Mouse (Mus musculus) ovary, postnatal 10 days (tissue): ENCODE data around the gene Pde11a.

ENCODE experiments used
- DNase-seq: peaks from one replicate; pipeline ENCODE4 v3.0.0; 2022; ENCODE audit warnings: low spot score

Gene Pde11a

DNA sequence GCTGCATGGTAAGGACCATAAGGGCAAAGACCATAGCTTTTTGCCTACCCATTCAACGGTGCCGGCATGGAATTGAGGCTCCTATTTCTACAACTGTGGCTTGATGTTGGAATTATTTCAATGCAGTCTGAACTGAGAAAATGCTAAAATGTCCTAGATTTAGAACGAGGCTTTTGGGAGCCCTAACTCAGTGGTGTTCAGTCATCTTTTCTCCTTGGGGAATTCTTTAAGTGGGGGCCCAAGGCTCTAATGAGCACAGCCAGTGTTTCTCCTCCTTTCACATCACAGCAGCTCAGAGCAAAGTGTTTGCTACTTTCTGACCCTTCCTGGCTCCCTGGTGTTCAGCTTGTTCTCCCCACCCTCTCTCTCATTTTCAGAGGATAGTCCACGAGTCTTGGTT, 175.8 kb downstream of the Pde11a start:
- DNase-seq: no peak

DNA sequence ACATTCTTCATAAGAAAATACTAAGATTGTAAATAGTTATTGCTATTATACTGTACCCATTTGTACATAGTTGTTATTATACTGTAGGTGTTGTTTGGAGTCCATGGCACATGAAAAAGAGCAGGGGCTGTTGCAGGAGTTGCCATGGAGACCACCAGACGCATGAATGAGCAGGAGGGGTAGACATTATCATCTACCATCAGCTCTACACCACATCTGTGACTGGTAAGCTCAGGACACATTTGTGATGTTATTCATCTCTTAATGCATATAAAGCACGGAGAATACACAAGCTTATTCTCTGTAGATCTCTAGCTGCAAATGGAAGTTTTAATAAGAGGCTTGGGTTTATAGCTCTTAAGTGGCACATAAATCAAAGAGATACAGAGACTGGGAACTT, 179.6 kb downstream of the Pde11a start:
- no peak for DNase-seq

DNA sequence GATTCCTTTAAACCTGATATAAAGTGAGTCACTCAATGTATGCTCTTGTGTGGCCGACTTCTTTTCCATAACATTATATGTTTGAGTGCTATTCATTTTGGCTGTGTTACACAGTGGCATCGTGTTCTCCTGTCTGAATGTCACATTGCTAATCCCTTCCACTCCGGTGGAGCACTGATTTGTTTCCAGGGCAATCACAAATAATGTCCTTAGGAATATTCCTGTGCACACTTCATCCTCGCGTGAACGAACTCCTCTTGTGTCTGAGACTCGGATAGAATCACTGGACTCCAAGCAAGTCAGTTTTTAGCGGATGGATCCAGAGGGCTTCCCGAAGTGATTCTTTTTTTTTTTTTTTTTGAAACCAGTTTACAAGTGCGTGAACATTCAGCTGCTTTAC, 197.4 kb downstream of the Pde11a start:
- no peak for DNase-seq

DNA sequence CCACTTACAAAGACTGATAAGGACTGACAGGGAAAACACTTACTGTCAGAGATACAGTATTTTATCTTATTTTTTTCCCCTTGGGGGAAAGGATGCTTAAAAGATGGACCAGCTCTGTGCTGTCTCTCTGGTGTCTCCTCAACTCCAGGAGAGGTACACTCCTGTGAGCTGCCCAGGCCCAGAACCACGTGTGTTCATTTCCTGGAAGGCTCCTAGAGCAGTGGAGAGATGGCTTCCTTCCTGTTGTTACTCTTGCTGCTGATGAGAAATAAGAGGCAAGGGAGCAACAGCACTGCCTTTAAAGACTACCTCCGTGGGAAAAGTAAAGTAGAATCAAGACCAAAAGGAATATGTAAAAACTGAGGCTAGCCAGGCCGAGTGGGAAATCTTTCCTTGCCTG, 205.6 kb downstream of the Pde11a start:
- DNase-seq: no peak

DNA sequence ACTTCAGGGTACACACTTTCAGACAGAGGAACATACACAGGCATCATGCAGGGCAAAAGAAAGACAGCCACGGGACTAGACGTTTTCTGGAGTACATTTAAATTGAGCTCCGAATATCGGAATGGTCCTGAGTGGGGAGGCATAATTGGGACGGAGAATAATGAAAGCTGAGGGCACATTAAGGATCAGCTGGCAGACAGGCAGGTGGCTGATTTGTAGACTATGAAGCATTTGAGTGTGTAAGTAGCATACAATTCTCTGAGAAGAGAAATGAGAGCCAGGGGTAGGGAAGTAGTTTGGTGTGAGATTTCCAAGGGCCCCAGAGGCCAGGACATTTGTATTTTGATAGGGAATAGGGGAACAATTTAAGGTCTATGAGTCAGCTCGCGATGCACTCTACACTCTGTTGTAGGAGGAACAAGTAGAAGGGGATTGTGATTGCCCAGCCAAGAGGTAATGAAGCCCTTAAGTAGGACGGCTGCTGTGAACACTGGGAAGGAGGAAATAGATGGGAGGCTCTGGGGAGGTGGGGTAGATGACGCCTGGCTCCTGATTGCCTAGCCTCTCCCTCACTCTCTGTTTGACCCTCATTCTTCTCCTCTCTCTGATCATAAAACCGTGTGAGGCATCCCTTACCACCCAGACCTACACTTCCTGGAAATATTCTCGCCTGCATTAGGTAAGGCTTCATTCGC, 208.5 kb downstream of the Pde11a start:
- no peak for DNase-seq

DNA sequence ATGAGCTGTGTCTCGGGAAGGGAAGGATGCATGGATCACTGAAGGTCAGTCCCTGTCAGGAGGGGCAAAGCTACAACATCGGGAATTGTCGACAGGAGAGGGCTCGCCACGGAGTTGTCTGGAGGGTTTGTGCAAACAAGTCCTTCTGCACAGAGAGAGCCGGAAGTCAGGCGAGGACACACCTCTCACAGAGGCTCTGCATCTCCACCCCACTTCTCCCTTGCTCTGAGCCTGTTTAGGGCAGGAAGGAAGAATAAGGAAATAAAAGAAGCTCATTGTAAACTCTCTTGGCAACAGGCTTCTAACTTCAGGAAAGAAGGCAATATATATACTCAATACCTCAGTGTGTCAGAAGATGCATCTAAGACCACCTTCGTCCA, 209.5 kb downstream of the Pde11a start:
- DNase-seq: no peak

DNA sequence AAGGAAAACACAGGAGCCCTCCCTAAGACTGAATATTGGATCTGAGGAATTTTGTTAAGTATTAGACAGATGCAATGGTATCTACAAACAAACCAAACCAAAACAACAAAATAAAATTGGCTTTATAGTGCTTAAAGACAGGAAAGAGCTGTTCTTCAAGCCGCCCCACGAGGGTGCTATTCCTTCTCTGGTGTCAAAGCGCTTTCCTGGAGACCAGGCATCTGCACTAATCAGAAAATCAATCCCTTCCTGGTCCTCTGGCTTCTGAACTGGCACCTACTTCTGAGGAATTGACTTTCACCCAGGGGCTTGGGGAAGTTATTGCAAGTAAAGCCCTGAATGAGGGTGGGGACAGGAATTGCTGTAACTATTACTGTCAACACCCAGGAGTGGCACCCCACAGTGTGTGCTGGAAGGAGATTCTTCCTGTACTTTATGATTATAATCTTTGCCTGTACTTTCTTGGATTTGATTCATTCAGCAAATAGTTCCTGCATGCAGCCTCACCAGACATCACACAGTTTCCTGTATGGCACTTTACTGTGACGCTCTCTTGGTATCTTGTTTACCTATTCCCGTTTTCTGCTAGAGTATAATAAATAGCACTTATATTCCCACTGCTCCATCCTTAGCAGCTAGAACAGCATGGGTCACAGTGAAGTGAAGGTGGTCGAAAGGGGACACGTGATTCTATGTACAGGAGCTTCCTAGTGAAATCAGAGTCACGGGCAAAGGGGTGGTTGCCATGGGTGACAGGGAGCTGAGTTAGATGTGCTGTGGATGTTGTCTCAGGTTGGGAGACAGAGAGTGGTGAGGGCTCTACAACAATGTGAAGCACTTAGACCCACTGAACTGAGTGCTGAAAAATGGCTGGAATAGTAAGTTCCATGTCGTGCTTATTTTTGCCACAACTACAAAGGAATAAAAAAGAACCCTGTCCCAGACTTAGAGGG, 210.2 kb downstream of the Pde11a start:
- no peak for DNase-seq

DNA sequence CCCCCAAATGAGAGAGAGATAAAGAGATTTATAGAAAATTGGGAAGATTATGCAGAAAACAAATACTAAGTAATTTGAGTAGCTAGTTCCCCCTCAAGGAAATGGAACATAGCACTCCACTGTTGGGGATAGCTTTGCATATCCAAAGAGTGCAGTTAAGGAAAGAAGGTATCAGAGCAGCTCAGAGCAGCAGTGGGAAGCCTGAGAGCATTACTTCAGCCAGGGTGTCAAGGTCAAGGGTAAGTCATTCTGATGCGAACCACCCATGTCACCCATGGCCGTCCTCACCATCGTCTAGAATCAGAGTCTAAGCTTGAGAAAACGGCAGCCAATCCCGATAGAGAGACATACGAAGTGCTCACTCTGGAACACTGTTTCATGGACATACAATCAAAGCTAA, 211.9 kb downstream of the Pde11a start:
- DNase-seq: no peak

DNA sequence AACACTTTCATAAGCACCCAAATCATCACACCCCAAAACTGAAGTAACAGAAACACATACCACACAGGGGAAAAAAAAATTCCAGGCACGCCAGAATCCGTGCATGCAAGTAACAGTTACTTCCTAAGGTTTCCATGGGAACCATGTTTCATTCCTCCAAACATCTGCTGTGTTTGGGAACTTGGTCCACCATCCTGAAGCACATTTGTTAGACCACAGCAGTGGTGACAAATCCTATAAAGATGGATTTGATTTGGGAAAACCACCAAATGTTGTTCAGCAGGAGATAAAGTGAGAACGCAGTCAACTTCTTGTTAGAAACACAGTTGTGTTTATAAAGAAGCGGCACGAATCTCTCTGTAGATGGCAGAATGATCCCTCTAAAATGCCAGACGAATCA, 213.8 kb downstream of the Pde11a start:
- no peak for DNase-seq

DNA sequence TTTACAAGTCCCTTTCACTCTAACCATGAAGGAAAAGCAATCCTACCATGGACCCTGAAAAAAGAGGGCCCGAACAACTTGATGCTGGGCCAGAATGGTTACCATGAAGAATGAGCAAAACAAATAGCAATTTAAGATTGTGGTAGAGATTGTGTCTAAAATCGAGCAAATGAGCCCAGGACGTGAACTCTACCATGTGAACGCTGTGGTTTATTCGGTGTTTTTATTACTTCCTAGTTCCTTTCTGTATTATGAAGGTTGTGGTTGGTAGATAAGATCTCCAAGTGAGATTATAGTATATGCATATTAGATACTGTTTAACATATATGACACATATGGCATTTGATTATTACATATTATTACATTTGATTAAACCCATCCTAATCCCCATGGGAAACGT, 216.4 kb downstream of the Pde11a start:
- no peak for DNase-seq

DNA sequence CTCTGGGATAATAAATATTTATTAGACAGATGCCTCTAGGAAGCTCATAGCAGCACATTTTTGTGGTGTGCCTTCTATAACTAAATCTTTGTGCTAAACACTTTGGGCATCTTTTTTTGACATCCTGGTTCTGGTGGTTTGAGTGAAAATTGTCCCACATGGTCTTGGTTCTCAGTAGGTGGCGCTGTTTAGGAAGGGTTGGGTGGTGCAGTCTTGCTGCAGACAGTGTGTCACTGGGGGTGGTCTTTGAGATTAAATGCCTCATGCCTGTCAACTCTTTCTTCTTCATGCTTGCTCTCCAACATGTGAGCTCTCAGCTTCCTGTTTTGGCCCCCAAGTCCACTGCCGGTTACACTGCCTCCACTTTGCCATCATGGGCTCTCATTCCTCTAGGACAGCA, 218.7 kb downstream of the Pde11a start:
- no peak for DNase-seq

DNA sequence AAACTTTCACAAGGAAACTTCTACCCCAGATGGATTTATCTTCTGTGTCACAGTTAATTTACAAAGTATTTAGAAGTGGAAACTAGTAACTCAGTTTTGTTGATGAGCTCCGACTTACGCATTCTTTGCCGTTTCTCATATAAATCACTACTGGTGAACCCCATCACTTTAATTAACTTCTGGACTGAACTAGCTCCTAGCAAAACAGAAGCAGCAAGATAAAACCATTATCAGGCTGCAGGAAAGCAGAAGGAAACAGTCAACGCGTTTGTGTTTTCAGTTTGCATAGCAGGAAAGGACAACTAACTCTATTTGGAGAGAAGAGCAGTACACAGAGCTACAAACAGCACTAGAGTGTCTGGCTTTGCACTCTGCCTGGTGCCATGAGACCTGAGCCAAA, 220.1 kb downstream of the Pde11a start:
- DNase-seq: no peak

DNA sequence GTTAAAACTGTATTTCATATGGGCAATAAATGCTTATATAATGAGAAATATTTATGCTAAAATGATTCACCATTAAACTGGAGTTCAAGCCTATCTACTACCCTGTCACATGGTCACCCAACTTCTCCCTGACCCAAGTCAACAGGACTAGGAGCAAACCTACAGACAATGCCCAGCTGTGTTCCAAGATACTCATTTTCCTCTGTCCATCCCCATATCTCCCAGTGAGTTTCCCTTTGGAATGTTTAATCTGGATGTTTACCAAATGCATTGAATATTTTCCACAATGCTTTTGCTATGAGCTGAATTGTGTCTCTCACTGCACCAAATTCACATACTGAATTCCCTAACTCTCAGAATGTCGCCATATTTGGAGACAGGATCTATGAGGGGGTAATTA, 221.4 kb downstream of the Pde11a start:
- no peak for DNase-seq

DNA sequence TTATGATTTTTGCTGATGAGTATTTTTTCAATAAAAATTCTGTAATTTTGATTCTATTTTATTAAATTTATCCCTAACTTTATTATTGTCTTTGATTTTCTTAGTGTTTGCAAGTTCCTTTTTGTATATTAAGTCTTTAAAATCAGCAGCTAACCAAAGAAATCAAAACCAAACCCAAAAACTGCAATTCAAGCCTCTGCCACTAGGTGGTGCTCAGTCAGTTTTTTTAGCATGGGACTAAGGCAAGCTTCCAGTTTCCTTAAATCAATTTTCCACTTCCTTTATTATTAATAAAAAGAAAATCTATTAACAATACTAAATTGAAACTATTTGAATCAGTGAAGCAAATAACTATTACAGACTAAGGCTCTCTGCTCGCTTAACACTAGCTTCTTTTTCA, 222.9 kb downstream of the Pde11a start:
- DNase-seq: no peak

DNA sequence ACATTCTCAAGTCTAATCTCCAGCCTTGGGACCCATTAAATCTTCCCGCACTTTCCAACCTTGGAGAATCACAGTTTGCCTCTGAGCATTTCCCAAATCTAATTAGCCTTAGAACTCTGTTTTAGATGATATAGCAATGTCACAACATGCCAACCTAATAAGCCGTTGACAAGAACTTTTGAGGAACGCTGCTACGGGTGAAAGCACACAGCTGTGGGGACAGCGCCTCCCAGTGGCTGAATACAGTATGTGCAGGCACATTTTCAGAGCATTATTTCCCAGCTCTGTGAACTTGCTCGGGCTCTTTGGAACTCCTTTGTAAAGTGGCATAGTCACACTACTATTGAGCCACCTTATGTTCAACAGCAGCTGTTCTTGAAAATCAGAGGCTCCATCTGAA, 223.8 kb downstream of the Pde11a start:
- no peak for DNase-seq

DNA sequence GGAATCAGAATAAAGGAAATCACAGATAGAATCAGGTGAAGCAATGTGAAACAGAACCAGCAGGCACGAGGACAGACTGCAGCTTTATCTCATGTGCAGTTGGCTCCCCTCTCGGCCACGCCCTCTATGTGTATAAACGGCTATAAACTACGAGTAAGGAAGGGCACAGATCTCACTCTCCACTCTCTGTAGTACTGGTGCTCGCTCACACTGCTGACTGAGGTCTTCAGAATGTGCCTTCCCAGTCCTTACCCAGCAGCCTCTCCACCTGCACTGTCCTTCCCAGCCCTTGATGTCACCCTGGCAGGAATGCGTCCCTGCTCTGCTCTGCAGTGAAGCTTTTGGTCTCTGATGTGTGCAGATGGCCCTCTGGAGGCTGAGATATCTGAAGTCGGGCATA, 228.9 kb downstream of the Pde11a start:
- DNase-seq: no peak

DNA sequence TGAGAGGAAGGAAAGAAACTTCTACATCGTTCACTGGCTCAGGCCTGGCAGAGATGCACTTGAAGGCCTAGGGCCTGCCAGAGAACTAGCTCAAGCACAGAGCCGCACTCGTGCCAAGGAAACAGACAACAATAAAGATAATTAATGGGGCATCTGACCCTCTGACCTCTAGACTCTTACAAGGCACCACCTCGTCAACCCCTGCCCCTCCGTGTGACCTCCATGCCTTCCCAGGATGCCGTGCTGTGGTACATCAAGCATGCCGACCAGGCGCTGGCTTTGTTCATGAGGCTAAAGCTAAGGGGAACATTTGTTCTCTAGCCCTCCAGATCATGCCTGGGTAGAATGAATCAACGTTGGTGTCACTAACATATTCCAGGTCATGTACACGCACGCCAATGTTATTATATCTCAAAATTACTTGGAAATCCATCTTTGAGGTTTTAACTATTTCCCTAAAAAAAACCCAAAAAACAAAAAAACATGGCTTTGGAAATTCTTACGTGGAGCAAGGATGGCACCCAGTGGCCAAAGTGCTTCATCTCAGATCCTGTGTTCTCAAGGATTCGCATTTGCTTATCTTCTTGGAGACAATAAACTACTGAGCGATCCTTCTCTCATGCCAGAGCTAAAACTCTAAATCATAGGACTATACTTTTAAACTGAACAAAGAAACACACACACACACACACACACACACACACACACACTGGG, 236.5 kb downstream of the Pde11a start:
- DNase-seq: no peak

DNA sequence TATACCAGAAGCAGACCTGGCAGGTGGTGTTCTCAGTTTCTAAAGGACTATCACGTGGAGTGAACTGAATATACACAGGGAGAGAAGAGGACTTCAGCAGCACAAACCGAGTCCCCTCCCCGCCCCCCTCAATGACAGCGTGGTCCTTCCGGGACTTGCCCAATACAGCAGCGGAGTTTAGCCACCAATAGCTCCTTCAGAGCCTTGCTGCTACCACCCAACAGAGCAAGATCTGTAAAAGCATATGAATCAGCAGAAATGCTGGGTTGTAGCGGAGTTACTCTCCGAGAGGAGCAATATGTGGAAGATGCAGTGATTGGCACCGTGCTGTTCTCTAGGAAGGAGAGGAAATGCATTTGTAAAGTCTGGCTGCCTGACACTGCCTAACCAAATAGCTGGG, 238.0 kb downstream of the Pde11a start:
- DNase-seq: no peak

DNA sequence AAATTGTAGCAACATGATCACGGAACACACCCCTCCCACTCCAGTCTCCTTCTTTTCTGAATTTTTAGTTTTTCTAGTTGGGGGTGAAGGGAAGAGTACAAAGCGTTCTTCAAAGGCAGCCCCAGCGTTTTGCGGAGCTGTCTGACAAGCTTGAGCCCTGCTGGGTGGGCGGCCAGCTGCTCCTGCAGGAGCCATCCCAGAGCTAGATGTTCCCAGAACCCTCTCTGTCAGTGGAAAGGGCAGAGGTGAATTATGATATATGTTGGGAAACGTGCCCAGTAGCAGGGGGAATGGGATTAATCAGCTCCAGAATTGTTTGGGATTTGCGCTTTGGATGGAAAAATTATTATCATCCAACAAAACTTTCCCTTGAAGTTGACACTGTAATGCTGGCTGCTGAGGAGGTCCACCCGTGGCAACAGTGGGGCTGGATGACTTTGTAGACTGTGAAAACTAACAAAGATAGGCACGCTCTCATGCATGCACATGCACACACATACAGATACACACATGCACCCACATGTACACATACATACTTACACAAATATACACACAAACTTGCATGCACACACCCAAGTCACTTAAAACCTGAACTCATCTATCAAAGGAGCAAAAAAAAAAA, 238.7 kb downstream of the Pde11a start:
- no peak for DNase-seq

DNA sequence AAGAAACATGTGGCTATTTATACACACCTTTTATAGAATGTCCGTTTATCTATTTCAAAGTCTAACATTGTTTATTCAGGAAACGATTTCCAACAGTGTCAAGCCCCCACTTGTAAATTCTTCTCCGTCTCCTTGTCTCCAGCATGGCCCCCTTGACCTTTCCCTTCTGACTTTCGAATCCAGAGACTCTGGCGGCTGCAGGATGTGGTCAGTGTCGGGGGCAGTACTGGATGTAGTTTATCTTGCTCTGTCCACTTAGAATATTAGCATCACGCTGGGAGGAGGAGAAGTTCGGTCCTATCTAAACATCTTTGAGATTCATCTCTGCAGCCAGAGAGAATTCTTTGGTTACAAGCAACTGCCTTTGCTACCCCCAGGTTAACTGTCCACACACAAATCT, 240.2 kb downstream of the Pde11a start:
- DNase-seq: no peak

DNA sequence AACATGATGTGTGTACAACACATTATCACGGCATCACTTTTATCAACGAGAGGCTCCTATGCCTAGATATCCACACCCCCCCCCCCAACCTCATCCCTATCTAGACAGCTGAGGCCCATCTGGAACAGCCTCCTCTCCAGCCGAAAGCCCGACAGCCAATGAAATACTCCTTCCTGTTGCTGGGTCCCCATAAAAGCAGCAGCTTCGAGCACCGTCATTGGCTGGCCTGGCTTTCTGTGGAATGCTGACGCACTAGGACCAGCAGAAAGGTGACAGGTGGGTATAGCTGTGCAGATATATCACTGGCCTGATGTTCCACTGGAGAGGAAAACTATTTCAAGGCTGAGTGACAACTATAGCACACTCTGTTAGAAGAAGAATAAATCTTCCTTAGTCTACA, 240.7 kb downstream of the Pde11a start:
- DNase-seq: no peak

DNA sequence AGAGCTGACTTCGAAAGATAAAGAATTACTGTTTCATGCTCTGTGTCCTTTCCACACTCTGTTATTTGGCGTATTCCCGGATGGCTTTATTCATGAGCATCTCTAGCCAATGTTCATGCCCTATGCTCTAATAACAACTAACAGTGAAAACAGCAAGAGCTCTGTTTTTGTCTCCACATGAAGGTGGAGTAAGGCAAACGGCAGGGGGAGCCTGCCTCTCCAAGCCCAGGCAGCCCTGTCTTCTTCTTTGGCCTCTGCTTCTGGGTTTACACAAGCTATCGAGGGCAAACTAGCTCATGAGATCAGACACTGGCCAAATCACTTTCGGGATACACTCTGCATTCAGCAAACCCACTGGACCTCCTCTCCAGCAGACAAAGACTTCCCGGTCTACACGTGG, 241.3 kb downstream of the Pde11a start:
- no peak for DNase-seq

DNA sequence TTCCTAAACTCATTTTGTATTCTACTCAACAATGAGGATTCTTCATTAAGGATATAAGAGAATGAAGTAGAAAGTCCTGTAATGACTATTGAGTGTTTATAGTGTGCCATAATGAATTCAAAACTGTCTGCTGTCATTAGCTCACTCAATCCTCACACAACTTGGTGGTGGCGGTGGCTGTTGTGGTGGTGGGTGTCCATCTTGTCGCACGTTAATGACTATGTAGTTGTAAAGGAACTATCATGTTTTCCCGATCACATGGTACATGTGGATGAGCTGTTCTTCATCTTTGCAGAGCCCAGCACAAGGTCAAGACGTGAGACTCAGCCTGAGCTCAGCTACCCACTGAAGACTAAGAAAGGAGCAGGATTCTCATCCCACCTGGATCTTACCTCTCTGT, 242.7 kb downstream of the Pde11a start:
- DNase-seq: no peak
